Mouse (Mus musculus): ENCODE measurements around the gene Rhob. TPM values are rescaled to one million over a fixed set of nuclear protein-coding genes. Genes with fewer than 3 reads are reported as not detected.

Rhob gene
- 261 and 290 TPM in 2 replicates for polyA plus RNA-seq (2012; rRNA removed)

DNA sequence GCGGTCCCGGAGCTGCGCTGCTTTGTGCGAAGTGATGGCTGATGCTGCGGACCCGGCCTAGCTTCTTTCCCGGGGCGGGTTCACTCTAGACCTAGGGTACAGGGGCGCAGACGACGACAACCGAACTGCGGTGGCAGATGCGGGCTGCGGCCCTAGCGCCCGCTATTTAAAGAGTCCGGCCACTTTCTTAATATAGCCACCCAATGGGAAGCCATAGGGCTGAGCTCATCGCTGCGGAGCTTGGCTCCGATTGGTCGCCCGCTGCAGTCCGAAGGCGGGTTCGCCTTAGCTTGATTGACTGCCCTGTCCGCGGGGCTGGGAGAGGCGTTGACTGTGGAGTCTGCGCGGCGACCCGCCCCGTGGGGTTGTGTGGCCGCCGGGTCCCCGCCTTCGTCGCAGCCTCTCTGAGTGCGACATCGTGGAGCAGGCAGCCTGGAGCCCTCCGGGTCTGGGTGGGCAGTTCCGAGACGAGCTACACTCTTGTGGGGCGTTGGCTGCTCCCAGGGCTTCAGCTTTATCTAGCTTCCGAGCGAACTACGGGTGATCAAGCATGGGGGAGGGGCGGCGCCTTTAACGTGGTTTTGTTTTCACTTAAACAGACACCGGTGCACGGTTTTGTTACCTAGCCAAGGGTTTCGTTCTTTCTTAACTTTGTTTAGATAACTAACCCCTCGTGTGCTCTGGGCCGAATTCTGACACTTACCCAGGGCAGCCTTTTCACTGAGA is at the start of gene Rhob:
TSS of gene Rhob (minus strand) at position 139 of the 726 bp plus-strand sequence.

Other genes starting within 250 kb of the Rhob start
- 0.06 and 0.11 TPM in 2 replicates for gene Gdf7, start 198.1 kb downstream of the Rhob start, polyA plus RNA-seq (2012; rRNA removed)
- gene Hs1bp3, start 186.6 kb downstream of the Rhob start, polyA plus RNA-seq (2012; rRNA removed): 8.9 and 9.0 TPM in 2 replicates
- not detected in 2 replicates for gene Slc7a15, start 99.1 kb upstream of the Rhob start, polyA plus RNA-seq (2012; rRNA removed)
- gene Pum2, start 174.1 kb upstream of the Rhob start, polyA plus RNA-seq (2012; rRNA removed): 79.5 and 83.4 TPM in 2 replicates

Data from central nervous system, embryonic 18 days (tissue).